Mouse (Mus musculus) midbrain, embryonic 10.5 days (tissue): Measurements from ENCODE around the gene Fbxw18. TPM values are rescaled to one million over a fixed set of nuclear protein-coding genes. Genes with fewer than 3 reads are reported as not detected.
A peak's percentile ranks its signal among the peaks of the same experiment; 100 is the strongest.
"Not testable (repeated sequence)": the region's sequence is repeated elsewhere in the genome, so short reads cannot be mapped to it uniquely, and the experiment has no call there.

Experiments used
- DNase-seq: peaks from one replicate; pipeline ENCODE4 v3.0.0-alpha.2; 2017; ENCODE audit warnings: low spot score
- H3K27ac ChIP-seq: fragments of 300-500 bp; sonication (generic); replicated peaks from 2 replicates; pipeline ENCODE4 v1.5.1; 2016; ENCODE audit warnings: mild to moderate bottlenecking
- H3K27me3 ChIP-seq: fragments of 300-500 bp; sonication (generic); 2 replicates; pipeline ENCODE4 v1.6.1; 2016; ENCODE audit warnings: low read depth, mild to moderate bottlenecking; ENCODE audit not compliant: poor library complexity, severe bottlenecking
- H3K36me3 ChIP-seq: fragments of 300-500 bp; sonication (generic); 2 replicates; pipeline ENCODE4 v1.6.1; 2016; ENCODE audit warnings: mild to moderate bottlenecking, moderate library complexity
- H3K4me1 ChIP-seq: fragments of 300-500 bp; sonication (generic); 2 replicates; pipeline ENCODE4 v1.6.1; 2016
- H3K4me3 ChIP-seq: fragments of 300-500 bp; sonication (generic); 2 replicates; pipeline ENCODE4 v1.5.1; 2016; ENCODE audit warnings: mild to moderate bottlenecking, moderate library complexity
- H3K9me3 ChIP-seq: fragments of 300-500 bp; sonication (generic); replicated peaks from 2 replicates; pipeline ENCODE4 v1.6.1; 2016; ENCODE audit warnings: mild to moderate bottlenecking
- WGBS: fragments of 180-500 bp; shearing (Covaris S2); methylation state at CpG from one replicate; pipeline ENCODE4 v1.1.7; 2016; 5-methylcytosine and 5-hydroxymethylcytosine counted together
- polyA plus RNA-seq: library from polyadenylated mRNA; unstranded; fragments of >200 nt; fragmentation: Nextera tagmentation; extraction: Ambion mirVana; gene quantifications from 2 replicates; pipeline ENCODE4 v1.2.1, GENCODE M21; 2016

Fbxw18 gene
- 0.22 TPM in 1 of 2 replicates, not detected in the other for polyA plus RNA-seq

DNA sequence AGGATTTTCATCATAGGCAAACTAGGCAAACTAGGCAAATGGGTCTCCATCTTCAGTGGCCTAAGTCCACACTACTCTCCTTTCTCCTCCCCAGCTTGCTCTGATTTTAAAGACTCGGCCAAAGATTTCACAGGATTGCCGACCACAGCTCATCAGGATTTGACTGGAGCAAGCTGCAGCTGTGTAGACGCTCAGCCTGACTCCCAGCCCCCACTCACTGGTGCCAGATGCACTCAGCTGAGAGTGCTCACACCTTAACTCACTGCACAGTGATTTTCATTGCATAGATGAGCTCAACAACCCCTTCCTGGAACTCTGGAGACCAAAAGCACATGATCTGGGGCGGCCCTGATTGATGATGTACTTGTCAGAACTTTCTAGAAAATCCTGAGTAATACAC is at the start of gene Fbxw18:
Fbxw18 (minus strand) TSS at position 101 of the 400 bp plus-strand sequence.
- H3K9me3 ChIP-seq, H3K4me1 ChIP-seq, H3K4me3 ChIP-seq, DNase-seq, H3K36me3 ChIP-seq, H3K27ac ChIP-seq, H3K27me3 ChIP-seq: not testable (repeated sequence)
- 82% methylated on average over 4 of the region's 4 CpGs for WGBS

DNA sequence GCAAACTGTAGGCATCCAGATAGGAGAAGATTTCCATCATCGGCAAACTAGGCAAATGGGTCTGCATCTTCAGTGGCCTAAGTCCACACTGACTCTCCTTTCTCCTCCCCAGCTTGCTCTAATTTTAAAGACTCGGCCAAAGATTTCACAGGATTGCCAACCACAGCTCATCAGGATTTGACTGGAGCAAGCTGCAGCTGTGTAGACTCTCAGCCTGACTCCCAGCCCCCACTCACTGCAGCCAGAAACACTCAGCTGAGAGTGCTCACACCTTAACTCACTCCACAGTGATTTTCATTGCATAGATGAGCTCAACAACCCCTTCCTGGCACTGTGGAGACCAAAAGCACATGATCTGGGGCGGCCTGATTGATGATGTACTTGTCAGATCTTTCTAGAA is 43.5 kb upstream of the Fbxw18 start, which contains the start of gene Fbxw26:
Fbxw26 (minus strand) TSS at position 101 of the 400 bp plus-strand sequence.
- not testable (repeated sequence) for H3K4me3 ChIP-seq, H3K36me3 ChIP-seq, DNase-seq, H3K4me1 ChIP-seq, H3K27ac ChIP-seq, H3K9me3 ChIP-seq, H3K27me3 ChIP-seq
- WGBS, result 88% methylated on average over 3 of the region's 3 CpGs

DNA sequence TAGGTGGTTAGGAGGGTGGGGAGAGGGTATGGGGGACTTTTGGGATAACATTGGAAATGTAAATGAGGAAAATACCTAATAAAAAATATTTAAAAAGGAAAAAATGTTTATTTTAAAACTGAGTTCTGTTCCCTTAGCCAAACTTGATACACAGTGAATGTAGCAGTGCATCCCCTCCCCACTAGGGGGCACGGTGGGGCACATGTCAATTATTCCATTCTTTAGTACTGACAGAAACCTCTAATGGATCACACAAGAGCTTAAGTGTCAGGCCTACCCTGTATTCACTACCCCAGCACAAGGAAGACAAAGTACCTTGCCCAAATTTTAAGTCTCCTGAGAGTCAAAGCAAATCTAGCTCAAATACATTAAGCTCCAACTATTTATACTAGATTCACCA is 17.2 kb downstream of the Fbxw18 start:
- Histone ChIP-seq H3K27me3 (no peaks in the 10 kb centered on the region), H3K36me3 (no peaks in the 10 kb centered on the region), H3K4me3 (no peak overlapping the region), H3K4me1 (no peaks in the 10 kb centered on the region), H3K9me3 (no peaks in the 10 kb centered on the region), H3K27ac (no peak overlapping the region)
- DNase-seq, result peak; percentile 24
- 3% methylated on average over 1 of the region's 1 CpGs for WGBS

DNA sequence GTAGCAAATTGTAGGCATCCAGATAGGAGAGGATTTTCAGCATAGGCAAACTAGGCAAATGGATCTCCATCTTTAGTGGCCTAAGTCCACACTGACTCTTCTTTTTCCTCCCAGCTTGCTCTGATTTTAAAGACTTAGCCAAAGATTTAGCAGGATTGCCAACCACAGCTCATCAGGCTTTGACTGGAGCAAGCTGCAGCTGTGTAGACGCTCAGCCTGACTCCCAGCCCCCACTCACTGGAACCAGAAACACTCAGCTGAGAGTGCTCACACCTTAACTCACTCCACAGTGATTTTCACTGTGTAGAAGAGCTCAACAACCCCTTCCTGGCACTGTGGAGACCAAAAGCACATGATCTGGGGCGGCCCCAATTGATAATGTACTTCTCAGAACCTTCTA is 37.9 kb downstream of the Fbxw18 start, which contains the start of gene Fbxw25:
Fbxw25 (minus strand) TSS at position 101 of the 400 bp plus-strand sequence.
- H3K36me3 ChIP-seq, H3K27ac ChIP-seq, H3K27me3 ChIP-seq, H3K4me1 ChIP-seq, H3K4me3 ChIP-seq, H3K9me3 ChIP-seq, DNase-seq: not testable (repeated sequence)
- 76% methylated on average over 2 of the region's 2 CpGs for WGBS

Other genes starting within 250 kb of the Fbxw18 start
- gene Fbxw19, start 206.8 kb downstream of the Fbxw18 start, polyA plus RNA-seq, result not detected in 2 replicates
- not detected in 2 replicates for gene Fbxw15, start 134.4 kb downstream of the Fbxw18 start, polyA plus RNA-seq
- gene Fbxw24, start 76.6 kb downstream of the Fbxw18 start, polyA plus RNA-seq, result not detected in 2 replicates
- gene Fbxw25, start 38.0 kb downstream of the Fbxw18 start, polyA plus RNA-seq, result not detected in 2 replicates
- not detected in 2 replicates for gene Fbxw26, start 43.4 kb upstream of the Fbxw18 start, polyA plus RNA-seq
- not detected in 2 replicates for gene Fbxw27, start 88.0 kb upstream of the Fbxw18 start, polyA plus RNA-seq
- not detected in 2 replicates for gene Spink8, start 109.6 kb upstream of the Fbxw18 start, polyA plus RNA-seq
- gene Nme6, start 130.0 kb upstream of the Fbxw18 start, polyA plus RNA-seq, result 109 and 126 TPM in 2 replicates
- 0.16 TPM in 1 of 2 replicates, not detected in the other for gene Camp, start 146.9 kb upstream of the Fbxw18 start, polyA plus RNA-seq
- 38.7 and 39.5 TPM in 2 replicates for gene Cdc25a, start 172.9 kb upstream of the Fbxw18 start, polyA plus RNA-seq
- 69.3 and 84.1 TPM in 2 replicates for gene Map4, start 228.8 kb upstream of the Fbxw18 start, polyA plus RNA-seq